Mouse (Mus musculus) spleen, adult 2 months (tissue): ENCODE data around the gene Ppt2.

Experiments used
- CTCF ChIP-seq: fragments of 200-500 bp; IDR thresholded peaks from 2 replicates; pipeline ENCODE4 v1.5.1; 2011; ENCODE audit warnings: mild to moderate bottlenecking, inconsistent platforms; ENCODE audit not compliant: insufficient read depth, insufficient read length, insufficient replicate concordance; ENCODE audit errors: extremely low read depth
- POLR2A ChIP-seq: fragments of 200-500 bp; IDR thresholded peaks from 2 replicates; pipeline ENCODE4 v1.6.1; 2011; ENCODE audit warnings: low read depth, low read length, inconsistent platforms

GRCm38 (mm10) chr17:34663558-34663957 lies 35.2 kb upstream of the Ppt2 start:
- TF ChIP-seq CTCF, result no peak
- no peak for TF ChIP-seq POLR2A
